Mouse (Mus musculus) bone marrow macrophage, adult 2 months (primary cell): ENCODE measurements around the gene C1qtnf5.

Experiments used
- CTCF ChIP-seq: IDR thresholded peaks from 2 replicates; pipeline ENCODE4 v1.5.1; 2012; ENCODE audit warnings: low read depth, mild to moderate bottlenecking, low read length, moderate library complexity
- POLR2A ChIP-seq: IDR thresholded peaks from 2 replicates; pipeline ENCODE4 v1.6.1; 2012; ENCODE audit warnings: mild to moderate bottlenecking, low read depth, low read length, borderline replicate concordance

GRCm38 (mm10) chr9:44132200-44132599, 25.2 kb downstream of the C1qtnf5 start:
- TF ChIP-seq CTCF (no peak), POLR2A (no peak)
